Mouse (Mus musculus) CD4-positive helper T cell, adult 2 months (primary cell): Measurements from ENCODE around the gene Cygb.
"Not testable (repeated sequence)": the region's sequence is repeated elsewhere in the genome, so short reads cannot be mapped to it uniquely, and the experiment has no call there.

Source experiments
- DNase-seq: peaks from one replicate; pipeline ENCODE4 v3.0.0-alpha.2; 2012; ENCODE audit warnings: low read depth, missing footprints, low spot score

Gene Cygb

DNA sequence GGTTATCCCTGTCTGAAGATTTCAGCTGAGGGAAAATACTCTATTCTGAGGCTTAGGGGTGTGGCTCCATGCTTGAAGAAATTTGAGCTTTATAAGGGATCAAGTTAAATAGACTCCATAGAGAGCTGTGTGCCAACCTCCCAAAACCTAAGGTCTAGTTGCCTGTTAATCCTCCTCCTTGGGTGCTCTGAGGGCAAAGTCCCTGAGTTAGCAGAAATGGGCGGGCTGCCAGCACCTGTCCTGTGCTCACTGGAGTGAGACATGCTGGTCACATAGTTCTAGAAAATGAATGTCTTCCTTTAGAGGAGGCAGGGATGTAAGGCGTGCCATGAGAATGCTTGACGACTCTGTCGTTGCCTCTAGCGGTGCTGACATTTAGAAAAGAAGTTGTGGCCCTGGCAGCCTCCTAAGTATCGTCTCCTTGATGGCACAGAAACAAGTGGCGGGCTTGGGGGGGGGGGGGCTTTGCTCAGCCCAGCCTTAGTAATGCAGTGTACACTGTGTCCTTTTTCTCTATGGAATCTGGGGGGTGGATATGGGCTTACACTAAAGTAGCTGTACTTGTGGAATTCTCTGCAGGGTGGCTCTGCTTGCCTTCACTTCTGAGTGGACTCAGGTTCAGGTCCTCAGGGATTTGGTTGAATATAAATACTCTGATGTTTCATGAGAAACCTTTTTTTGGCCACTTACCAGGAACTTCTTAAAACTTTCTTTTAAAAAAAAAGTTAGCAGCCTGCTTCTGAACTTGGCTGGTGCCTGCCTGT lies 20.7 kb upstream of the Cygb start:
- no peak for DNase-seq

DNA sequence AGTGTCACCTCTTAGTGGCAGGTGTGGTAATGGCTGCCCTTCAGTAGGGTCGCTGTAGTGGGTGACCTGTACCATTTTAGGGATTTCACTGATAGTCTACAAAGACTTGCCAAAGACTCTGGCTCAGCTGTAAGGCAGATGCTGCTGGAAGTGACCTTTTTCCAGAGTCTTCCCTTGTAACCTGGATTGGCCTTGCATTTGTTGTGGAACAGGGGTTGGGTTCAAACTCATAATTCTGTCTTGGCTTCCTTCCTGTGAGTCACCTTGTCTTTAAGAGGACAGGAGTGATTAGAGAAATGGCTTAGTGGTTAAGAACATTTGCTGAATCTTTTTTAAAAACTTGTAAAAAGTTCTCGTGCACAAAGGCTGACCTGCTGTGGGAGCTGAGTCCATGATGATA lies 19.3 kb upstream of the Cygb start:
- DNase-seq, result no peak

- no peak for DNase-seq
Measured at GRCm38 (mm10) chr11:116672595-116672994, 18.5 kb upstream of the Cygb start.

GRCm38 (mm10) chr11:116671845-116672434 lies 17.8 kb upstream of the Cygb start:
- DNase-seq, result no peak

GRCm38 (mm10) chr11:116671112-116671844 lies 17.2 kb upstream of the Cygb start:
- peak; percentile 98 for DNase-seq

DNA sequence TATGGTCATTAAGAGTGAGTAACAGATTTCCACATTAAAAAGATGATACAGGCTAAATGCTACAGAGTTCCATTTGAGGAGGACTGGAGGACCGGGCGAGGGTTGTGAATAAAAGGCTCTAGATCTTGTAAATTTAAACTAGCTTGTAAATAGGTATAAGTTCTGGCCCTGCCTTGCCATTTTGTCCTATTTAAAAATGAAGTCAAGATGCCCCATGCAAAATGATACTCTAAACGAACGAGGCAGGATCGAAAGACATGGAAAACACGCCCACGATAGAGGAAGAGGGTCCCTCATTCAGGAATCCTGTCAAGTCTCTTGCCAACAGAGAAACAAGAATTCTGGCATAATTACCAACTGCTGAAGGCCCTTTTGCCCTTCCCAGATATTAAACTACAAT lies 16.3 kb upstream of the Cygb start:
- DNase-seq, result no peak

GRCm38 (mm10) chr11:116669787-116670365 lies 15.8 kb upstream of the Cygb start:
- DNase-seq, result peak; percentile 86

DNA sequence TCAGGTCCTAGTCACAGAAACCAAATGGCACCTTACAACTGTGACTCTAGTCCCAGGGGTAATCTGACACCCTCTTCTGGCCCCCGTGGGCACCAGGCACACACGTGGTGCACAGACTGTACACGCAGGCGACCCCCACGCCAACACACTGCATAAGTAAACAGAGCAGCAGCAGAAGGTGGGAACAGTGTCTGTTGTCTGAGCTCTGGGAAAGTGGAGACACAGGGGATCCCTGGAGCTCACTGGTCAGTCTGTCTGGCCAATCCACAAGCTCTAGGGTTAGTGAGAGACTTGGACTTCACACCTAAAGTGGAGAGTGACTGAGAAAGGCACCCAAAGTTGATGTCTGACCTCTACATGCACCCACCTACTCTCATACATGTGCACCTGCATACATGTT lies 15.2 kb upstream of the Cygb start:
- no peak for DNase-seq

DNA sequence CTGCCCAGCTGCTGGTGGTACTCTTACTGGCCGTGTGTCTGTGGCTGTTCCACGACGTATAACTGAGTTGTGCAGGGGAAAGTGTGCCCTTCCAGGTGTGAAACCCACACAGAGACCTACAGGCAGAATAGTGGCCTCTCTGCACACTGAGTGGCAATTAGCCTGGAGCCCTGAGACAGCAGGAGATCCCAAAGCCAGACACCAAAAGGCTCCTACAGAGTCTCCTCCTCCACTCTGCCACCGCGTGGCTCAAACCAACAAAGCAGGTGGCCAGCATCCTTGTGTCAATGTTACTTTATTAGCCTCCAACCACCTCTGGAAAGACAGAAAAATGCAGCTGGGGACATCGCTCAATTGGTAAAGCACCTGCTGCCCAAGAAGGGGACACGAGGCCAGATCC lies 14.7 kb upstream of the Cygb start:
- DNase-seq, result no peak

GRCm38 (mm10) chr11:116668381-116668825 lies 14.3 kb upstream of the Cygb start:
- DNase-seq, result peak; percentile 34

DNA sequence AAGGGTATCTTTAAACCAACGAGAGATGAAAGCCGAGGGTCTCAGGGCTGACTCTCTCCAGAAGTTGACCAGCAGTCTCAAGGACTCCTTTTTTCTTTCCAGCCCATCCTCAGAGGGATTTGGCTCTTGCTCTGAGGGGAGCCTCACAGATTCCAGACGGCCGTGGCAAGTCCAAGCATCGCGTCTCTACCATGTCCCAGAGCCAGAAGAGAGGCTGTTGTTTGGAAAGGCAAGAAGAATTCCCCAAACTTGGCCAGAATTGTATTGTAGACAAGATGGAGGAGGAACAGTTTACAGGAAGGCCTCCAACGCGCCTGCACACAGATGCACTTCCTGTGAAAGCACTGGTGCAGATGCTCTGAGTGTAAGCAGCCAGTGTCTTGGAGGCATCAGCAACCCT lies 13.8 kb upstream of the Cygb start:
- DNase-seq, result no peak

- not testable (repeated sequence) for DNase-seq
Measured at GRCm38 (mm10) chr11:116667012-116667411, 12.9 kb upstream of the Cygb start.

GRCm38 (mm10) chr11:116666566-116666965 lies 12.5 kb upstream of the Cygb start:
- no peak for DNase-seq

GRCm38 (mm10) chr11:116665289-116665688 lies 11.2 kb upstream of the Cygb start:
- no peak for DNase-seq

DNA sequence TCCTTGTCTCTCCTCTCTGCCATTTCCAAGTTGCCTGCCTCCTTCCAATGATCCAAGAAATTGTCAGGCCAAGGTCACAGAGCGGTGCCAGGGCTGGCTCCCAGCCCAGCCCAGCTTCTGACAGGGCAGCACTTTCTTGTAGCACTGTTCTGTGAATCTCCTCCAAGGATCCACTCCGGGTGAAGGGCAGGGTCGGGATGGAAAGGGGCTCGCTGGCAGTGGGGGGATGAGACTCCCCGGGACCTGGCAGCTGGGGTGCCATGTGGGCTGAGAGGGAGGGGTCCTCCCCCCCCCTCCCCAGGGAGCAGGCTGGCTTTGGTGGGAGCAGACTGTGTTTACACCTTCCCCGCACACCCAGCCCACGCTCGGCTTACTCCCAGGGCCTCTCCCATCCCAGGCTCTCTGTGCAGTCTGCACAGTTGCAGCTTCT lies 7.8 kb upstream of the Cygb start:
- no peak for DNase-seq

DNA sequence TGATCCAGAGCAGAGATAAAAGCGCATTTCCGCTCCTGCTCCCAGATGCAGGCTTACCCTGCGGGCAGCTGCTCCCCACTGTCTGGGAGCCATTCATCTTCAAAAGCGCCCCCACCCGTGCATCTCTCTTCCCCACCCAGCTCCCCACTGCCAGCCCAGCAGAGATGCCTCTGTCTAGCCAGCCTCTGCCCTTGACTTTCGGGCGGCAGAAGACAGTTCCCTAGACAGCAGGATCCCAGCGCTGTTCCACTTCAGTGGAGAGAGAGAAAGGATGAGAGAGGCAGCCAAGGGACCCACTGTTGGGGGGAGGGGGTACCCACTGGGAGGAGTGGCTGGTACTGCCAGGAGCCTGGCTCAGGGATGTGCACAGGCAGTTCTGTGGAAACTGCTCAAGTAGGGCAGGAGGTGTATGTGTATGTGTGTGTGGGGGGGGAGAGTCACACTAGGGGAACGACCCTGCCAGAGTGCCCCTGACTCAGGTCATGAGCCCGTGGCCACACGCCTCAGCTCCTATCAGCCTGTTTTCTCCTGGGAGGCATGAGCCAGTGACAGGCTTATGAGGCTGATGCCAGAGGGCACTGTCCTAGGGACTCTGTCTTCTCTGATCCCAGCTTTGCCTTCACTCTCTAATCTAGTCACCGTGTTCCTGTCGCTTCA lies 7.3 kb upstream of the Cygb start:
- DNase-seq, result no peak

GRCm38 (mm10) chr11:116660181-116660580 lies 6.1 kb upstream of the Cygb start:
- DNase-seq, result no peak

- no peak for DNase-seq
Measured at GRCm38 (mm10) chr11:116659027-116659621, 5.0 kb upstream of the Cygb start.

GRCm38 (mm10) chr11:116658238-116658637 lies 4.1 kb upstream of the Cygb start:
- no peak for DNase-seq

- peak; percentile 49 for DNase-seq
Measured at GRCm38 (mm10) chr11:116657311-116658223, 3.5 kb upstream of the Cygb start.
